Mouse (Mus musculus) adipocyte (in vitro differentiated cells): Measurements from ENCODE around the gene Ces1c.
A peak's percentile ranks its signal among the peaks of the same experiment; 100 is the strongest.

Experiments
- DNase-seq: peaks from one replicate; pipeline ENCODE4 v3.0.0-alpha.2; 2016; ENCODE audit warnings: low spot score

The Ces1c gene

DNA sequence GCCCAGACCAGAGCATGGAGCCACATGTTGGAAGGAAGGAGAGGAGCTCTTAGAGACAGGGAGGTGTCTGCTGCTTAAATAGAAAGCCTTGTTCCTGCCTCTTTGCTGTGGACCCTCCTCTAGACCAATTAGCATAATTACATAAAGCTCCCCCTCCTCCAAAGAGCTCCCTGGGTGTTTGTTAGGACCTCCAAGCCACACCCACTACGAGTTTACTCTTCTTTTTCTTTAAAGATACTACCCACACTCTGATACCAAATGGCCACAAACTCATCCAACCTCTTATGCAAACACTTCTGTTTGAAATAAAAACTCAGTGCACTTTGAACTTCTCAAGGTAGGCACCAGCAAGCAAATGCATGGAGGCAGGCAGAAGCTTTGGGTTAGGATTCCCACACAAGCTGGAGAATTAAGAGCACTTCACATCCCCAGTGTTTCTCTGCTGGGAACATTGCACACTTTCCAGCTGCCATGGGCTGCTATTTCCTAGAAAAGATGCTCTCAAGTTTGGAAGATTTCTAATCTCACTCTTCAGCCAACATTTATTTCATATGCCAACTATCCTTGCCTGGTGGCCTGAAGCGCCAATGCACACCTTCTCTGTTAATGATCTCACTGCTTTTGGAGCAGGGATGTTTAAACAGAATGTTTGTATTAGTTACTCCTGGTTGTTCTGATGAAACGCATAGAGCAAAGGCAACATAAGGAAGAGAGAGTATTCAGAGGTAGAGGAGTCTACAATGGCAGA, at the start of gene Ces1c:
Gene Ces1c (minus strand): TSS at position 51 of the 748 bp plus-strand sequence.
- no peak for DNase-seq

DNA sequence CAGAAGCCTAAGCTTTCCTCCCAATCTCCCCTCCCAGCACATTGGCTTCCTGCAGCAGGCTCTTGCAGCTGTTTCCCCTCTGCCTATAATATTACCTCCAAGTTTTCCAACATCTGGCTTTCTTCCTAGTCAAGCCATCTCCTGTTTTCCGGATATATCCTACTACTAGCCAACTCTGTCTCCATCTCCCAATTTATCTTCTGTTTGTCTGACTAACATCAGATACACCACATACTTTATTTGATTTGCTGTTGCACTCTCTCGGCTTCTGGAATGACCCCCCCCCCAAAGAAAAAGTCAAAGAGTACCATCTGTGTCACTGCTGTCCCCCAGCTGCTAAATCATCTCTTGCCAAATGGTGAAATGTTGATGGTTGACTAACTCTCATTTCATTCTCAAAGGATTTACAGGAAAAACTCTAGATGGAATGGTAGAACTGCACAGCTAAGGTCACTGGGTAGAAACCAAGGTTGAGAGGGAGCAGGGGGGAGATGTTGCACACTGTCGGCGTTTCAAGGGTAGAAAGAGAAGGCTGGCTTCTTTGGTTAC, 49.6 kb upstream of the Ces1c start:
- DNase-seq, result no peak

DNA sequence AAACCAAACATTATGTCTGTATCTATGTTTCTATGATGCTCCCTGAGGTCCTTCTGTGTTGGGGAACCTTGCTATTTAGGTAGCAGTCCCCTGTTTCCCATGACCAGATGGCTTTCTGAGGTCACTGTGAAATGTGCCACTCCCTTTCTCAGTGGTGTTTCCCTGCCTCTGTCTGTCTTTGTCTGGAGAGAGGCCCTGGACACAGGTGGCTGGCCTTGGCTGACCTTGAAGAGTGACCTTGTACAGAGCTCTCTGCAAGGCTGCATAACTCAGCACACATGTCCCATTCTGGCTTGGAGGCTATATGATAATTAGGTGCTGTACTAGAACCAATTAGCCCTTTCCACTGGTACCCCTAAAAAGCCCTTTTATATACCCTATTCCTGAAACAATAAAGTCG, 45.5 kb upstream of the Ces1c start:
- DNase-seq, result no peak

DNA sequence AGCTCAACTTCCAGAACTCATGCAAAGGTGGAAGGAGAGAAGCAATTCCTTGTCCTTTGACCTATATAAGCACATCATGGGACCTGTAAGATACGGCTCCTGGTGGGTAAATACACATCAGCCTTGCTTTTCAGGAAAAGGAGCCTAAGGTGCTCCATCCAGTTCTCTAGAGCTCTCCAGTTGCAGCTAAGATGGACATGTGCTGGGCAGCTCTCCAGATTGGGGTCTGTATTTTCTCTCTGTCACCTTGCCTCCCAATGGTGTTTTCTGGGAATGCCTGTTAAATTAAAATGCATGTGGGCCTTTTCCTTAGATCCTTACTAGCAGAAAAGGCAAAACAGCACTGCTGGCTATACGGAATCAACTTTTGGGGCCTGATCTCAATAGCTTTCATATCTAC, 43.5 kb upstream of the Ces1c start:
- no peak for DNase-seq

GRCm38 (mm10) chr8:93171846-93172590, 40.9 kb upstream of the Ces1c start:
- DNase-seq, result no peak

GRCm38 (mm10) chr8:93163363-93163762, 32.3 kb upstream of the Ces1c start:
- DNase-seq, result no peak

DNA sequence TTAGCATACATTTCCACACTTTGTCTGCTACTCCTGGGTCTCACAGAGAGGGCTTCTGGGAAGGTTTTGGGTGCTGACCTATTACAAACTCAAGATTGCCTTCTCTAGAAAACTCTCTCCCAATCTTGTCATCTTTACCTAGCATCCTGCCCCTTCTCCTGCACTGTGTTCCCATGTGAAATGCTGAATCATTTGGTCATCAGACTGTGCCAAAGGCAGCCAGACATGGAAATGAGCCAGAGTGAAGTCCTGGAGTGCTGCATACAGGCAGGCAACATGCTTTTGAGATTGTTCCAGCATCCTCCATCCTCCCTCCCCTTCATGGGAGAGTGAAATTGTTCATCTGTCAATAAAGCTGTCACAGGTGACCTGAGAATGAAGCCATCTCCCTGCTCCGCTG, 20.3 kb upstream of the Ces1c start:
- DNase-seq, result peak; percentile 15

DNA sequence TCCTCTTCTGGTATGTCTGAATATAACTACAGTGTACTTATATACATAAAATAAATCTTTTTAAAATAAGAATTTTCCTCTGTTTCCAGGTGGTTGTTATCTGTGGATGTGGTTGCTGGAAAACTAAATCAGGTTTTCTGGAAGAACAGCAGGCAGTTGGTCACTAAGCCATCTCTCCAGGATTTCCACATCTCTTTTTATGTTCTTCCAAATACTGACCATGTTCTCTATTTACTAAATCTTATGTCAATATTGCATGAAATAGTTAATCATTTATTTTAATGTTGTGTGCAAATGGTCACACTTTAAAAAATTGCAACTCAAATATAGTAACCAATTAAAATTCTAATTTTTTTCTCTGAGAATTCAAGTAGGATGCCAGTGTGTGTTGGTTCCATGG, 16.2 kb upstream of the Ces1c start:
- no peak for DNase-seq

DNA sequence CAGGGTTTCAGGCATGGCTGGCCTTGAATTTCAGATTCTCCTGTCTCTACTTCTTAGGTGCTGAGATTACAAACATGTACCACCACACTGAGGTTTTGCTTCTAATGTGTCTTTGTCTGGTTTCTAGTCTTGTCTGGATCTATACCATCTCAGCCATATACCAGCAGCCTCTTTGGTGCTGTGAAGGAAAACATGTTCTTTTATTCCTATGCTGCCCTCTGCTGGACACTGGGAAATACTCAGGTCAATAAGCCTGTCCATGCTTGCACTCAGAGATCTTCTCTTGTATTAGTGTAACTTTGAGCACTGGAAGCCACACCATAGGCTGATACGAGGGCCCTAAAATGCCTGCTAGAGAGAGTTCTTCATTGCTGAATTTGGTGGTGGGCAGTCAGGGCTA, 9.6 kb upstream of the Ces1c start:
- peak; percentile 78 for DNase-seq

GRCm38 (mm10) chr8:93132196-93132595, 1.1 kb upstream of the Ces1c start:
- DNase-seq, result no peak

DNA sequence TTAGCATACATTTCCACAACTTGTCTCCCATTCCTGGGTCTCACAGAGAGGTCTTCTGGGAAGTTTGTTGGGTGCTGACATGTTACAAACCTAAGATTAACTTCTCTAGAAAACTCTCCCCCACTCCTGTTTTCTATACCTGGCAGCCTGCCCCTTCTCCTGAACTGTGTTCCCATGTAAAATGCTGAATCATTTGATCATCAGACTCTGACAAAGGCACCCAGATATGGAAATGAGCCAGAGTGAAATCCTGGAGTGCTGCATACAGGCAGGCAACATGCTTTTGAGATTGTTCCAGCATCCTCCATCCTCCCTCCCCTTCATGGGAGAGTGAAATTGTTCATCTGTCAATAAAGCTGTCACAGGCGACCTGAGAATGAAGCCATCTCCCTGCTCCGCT, 4.6 kb downstream of the Ces1c start:
- no peak for DNase-seq

DNA sequence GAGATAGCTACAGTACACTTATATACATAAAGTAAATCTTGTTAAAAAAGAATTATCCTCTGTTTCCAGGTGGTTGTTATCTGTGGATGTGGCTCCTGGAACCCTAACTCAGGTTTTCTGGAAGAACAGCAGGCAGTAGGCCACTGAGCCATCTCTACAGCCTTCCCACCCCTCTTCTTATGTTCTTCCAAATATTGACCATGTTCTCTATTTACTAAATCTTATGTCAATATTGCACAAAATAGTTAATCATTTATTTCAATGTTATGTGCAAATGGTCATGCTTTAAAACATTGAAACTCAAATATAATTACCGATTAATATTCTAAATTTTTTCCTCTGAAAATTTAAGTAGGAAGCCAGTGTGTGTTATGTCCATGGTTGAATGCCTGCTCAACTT, 9.1 kb downstream of the Ces1c start:
- no peak for DNase-seq

GRCm38 (mm10) chr8:93095376-93095775, 35.7 kb downstream of the Ces1c start:
- peak; percentile 50 for DNase-seq

GRCm38 (mm10) chr8:93091324-93091723, 39.8 kb downstream of the Ces1c start:
- no peak for DNase-seq

DNA sequence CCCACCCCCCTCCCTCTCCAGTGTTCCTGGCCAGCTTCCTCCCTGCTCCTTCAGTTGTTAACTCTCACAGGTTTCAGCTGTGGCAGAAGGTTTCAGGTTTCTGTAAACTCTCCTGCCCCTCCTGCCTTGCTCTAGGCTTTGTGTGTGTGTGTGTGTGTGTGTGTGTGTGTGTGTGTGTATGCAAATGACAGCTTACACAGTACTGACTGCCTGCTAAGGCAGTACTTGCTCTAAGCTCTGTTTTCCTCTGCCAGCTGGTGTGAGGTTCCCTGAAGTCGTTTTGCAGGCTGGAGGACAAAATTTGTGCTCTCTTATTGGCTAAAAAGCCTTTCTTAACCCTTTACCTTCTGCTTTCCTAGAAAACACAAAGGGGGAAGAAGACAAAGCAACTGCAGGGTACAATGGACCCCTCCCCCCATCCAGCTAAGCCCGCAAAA, 42.4 kb downstream of the Ces1c start:
- DNase-seq, result no peak

GRCm38 (mm10) chr8:93088193-93088592, 42.9 kb downstream of the Ces1c start:
- DNase-seq, result no peak

GRCm38 (mm10) chr8:93079887-93080286, 51.2 kb downstream of the Ces1c start, which contains the start of gene Ces1b:
TSS of gene Ces1b (minus strand) at chr8:93080017.
- no peak for DNase-seq

- peak; percentile 45 for DNase-seq
These were observed 55.8 kb downstream of the Ces1c start for GRCm38 (mm10) chr8:93075251-93075650.

DNA sequence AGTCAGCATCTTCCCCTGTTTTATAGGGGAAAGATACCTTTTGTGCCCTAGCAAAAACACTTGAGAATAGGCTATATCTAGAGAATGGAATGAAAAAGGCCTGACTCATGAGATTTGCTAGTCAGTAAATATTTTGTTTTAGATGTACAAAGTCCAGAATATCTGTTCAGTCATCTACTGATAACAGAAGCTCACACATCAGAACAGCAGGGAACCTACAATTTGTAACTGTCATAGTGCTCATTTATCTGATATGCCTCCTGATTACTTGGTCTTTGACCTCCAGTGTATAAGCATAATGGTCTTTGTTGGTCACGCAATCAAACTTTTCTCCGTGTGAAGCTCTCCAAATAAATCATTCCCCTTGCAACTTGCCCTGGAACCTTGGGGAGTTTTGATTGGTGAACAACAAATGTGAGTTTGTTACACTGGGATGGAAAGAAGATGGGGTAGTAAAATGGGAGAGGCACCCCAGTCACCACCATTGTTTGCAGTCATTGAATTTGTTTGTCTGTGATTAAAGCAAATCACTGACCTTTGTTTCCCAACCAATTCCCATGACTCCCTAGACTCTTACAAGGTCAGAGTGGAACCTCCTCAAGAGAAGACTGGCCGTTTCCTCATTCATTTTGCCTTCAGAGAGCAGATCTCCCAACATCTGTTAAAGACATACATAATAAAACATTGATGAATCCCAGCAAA, 67.5 kb downstream of the Ces1c start:
- peak; percentile 12 for DNase-seq

- DNase-seq, result peak; percentile 78
These were observed 71.9 kb downstream of the Ces1c start for GRCm38 (mm10) chr8:93059185-93059584.

DNA sequence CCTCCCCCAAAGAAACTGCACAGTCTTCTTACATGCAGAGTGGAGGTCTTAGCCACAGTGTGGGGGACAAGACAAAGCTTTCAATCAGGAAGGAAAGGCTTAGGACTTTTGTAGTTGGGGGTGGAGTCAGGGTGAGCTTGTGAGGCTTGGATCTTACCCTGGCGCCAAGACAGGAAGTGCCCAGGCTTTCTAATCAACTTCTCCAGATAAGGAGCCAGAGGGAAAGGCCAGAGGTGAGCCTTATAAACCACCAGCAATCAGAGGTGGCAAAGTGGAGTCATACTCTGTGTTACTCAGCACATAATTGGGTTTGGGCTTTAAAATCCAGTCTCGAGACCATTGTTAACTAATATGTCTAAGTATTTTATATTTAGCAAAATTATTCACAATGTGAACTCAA, 75.8 kb downstream of the Ces1c start:
- no peak for DNase-seq
